Mouse (Mus musculus): ENCODE data around the gene Gm4302. TPM values are rescaled to one million over a fixed set of nuclear protein-coding genes. Genes with fewer than 3 reads are reported as not detected.
"Not testable (repeated sequence)": the region's sequence is repeated elsewhere in the genome, so short reads cannot be mapped to it uniquely, and the experiment has no call there.

Gene Gm4302
- polyA plus RNA-seq (2012; rRNA removed), result not detected in 2 replicates

DNA sequence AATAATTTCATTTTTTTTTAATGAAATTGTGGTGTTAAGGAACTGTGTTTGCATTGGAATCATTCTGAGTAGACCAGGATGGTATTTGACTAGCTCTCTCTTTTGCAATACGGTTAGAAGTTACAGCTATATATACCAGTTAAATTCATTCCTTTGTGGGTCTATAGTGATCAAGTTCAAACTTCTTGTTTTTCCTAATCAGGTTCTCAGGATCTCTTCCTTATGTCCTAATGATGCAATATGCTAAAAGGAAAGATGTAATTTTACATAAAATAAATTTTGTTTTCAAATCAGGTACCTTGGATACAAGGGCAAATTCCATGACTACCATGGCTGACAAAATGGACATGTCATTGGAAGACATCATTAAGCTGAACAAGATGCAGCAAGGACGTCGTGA is at the start of gene Gm4302:
Gm4302 (plus strand) TSS at position 301 of the 400 bp plus-strand sequence.
- H3K27ac ChIP-seq (ENCODE audit: control insufficient read depth, insufficient read depth, low read depth, low read length); H3K4me1 ChIP-seq (ENCODE audit: control insufficient read depth, insufficient read depth, low read length); H3K4me3 ChIP-seq (ENCODE audit: control insufficient read depth, low read depth, low read length); H3K36me3 ChIP-seq (ENCODE audit: control insufficient read depth, insufficient read depth, low read length); H3K27me3 ChIP-seq (ENCODE audit: control insufficient read depth, insufficient read depth, low read length): not testable (repeated sequence)

DNA sequence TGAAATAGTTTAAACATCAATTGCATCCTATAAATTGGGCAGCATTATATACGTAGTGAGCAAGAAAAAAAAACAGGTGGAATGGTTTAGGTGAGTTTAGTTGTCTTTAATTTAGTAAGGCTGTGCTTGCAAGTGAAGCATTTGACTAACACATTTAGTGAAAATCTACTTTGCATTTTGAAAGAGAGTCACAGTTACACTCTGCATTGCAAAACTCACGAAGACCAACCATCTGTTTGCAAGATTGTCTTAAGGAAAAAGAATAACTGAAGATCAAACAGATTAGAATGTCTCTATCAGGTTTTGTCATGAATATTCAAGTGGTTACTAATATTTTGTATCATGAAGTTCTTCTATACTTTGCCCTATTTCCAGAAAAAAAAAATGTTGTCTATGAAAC is 44.5 kb upstream of the Gm4302 start:
- no peak for TF ChIP-seq CTCF (IDR thresholded peaks at IDR 0.05; ENCODE audit: control insufficient read depth, insufficient read depth, insufficient replicate concordance, low read depth, low read length)
- no peak for TF ChIP-seq POLR2A (IDR thresholded peaks at IDR 0.05; ENCODE audit: control insufficient read depth, low read depth, low read length)
- H3K4me3 ChIP-seq (ENCODE audit: control insufficient read depth, low read depth, low read length), result no peak overlapping the region
- H3K36me3 ChIP-seq (ENCODE audit: control insufficient read depth, insufficient read depth, low read length), result no peaks in the 10 kb centered on the region
- H3K27me3 ChIP-seq (ENCODE audit: control insufficient read depth, insufficient read depth, low read length), result no peaks in the 10 kb centered on the region
- H3K27ac ChIP-seq (ENCODE audit: control insufficient read depth, insufficient read depth, low read depth, low read length), result no peak overlapping the region
- H3K4me1 ChIP-seq (ENCODE audit: control insufficient read depth, insufficient read depth, low read length), result no peaks in the 10 kb centered on the region

DNA sequence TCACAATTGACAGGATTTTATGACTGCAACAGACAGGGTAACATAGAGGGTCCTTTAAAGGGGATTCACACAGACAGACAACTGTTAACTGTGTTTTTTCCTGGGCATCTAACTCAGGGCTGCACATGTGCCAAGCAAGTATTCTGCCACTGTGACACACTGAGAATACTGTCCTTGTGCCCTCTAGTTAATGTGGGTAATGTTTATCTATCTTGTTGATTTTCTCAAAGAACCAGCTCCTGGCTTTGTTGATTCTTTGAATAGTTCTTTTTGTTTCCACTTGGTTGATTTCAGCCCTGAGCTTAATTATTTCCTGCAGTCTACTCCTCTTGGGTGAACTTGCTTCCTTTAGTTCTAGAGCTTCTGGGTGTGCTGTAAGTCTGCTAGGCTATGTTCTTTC is 40.5 kb upstream of the Gm4302 start:
- not testable (repeated sequence) for H3K27me3 ChIP-seq (ENCODE audit: control insufficient read depth, insufficient read depth, low read length); H3K27ac ChIP-seq (ENCODE audit: control insufficient read depth, insufficient read depth, low read depth, low read length); H3K4me3 ChIP-seq (ENCODE audit: control insufficient read depth, low read depth, low read length); H3K4me1 ChIP-seq (ENCODE audit: control insufficient read depth, insufficient read depth, low read length); H3K36me3 ChIP-seq (ENCODE audit: control insufficient read depth, insufficient read depth, low read length)

DNA sequence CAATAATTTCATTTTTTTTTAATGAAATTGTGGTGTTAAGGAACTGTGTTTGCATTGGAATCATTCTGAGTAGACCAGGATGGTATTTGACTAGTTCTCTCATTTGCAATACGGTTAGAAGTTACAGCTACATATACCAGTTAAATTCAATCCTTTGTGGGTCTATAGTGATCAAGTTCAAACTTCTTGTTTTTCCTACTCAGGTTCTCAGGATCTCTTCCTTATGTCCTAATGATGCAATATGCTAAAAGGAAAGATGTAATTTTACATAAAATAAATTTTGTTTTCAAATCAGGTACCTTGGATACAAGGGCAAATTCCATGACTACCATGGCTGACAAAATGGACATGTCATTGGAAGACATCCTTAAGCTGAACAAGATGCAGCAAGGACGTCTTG is 5.3 kb upstream of the Gm4302 start, which contains the start of gene Gm4301:
Gm4301 (plus strand) TSS at position 301 of the 400 bp plus-strand sequence.
- not testable (repeated sequence) for H3K4me3 ChIP-seq (ENCODE audit: control insufficient read depth, low read depth, low read length); H3K27me3 ChIP-seq (ENCODE audit: control insufficient read depth, insufficient read depth, low read length); H3K27ac ChIP-seq (ENCODE audit: control insufficient read depth, insufficient read depth, low read depth, low read length); H3K4me1 ChIP-seq (ENCODE audit: control insufficient read depth, insufficient read depth, low read length); H3K36me3 ChIP-seq (ENCODE audit: control insufficient read depth, insufficient read depth, low read length)

DNA sequence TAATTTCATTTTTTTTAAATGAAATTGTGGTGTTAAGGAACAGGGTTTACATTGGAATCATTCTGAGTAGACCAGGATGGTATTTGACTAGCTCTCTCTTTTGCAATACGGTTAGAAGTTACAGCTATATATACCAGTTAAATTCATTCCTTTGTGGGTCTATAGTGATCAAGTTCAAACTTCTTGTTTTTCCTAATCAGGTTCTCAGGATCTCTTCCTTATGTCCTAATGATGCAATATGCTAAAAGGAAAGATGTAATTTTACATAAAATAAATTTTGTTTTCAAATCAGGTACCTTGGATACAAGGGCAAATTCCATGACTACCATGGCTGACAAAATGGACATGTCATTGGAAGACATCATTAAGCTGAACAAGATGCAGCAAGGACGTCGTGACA is 5.0 kb downstream of the Gm4302 start, which contains the start of gene Gm4303:
Gm4303 (plus strand) TSS at position 301 of the 400 bp plus-strand sequence.
- H3K27ac ChIP-seq (ENCODE audit: control insufficient read depth, insufficient read depth, low read depth, low read length); H3K27me3 ChIP-seq (ENCODE audit: control insufficient read depth, insufficient read depth, low read length); H3K4me3 ChIP-seq (ENCODE audit: control insufficient read depth, low read depth, low read length); H3K4me1 ChIP-seq (ENCODE audit: control insufficient read depth, insufficient read depth, low read length); H3K36me3 ChIP-seq (ENCODE audit: control insufficient read depth, insufficient read depth, low read length): not testable (repeated sequence)

DNA sequence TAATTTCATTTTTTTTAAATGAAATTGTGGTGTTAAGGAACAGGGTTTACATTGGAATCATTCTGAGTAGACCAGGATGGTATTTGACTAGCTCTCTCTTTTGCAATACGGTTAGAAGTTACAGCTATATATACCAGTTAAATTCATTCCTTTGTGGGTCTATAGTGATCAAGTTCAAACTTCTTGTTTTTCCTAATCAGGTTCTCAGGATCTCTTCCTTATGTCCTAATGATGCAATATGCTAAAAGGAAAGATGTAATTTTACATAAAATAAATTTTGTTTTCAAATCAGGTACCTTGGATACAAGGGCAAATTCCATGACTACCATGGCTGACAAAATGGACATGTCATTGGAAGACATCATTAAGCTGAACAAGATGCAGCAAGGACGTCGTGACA is 10.2 kb downstream of the Gm4302 start, which contains the start of gene Gm4305:
Gm4305 (plus strand) TSS at position 301 of the 400 bp plus-strand sequence.
- H3K27ac ChIP-seq (ENCODE audit: control insufficient read depth, insufficient read depth, low read depth, low read length); H3K27me3 ChIP-seq (ENCODE audit: control insufficient read depth, insufficient read depth, low read length); H3K36me3 ChIP-seq (ENCODE audit: control insufficient read depth, insufficient read depth, low read length); H3K4me3 ChIP-seq (ENCODE audit: control insufficient read depth, low read depth, low read length); H3K4me1 ChIP-seq (ENCODE audit: control insufficient read depth, insufficient read depth, low read length): not testable (repeated sequence)

DNA sequence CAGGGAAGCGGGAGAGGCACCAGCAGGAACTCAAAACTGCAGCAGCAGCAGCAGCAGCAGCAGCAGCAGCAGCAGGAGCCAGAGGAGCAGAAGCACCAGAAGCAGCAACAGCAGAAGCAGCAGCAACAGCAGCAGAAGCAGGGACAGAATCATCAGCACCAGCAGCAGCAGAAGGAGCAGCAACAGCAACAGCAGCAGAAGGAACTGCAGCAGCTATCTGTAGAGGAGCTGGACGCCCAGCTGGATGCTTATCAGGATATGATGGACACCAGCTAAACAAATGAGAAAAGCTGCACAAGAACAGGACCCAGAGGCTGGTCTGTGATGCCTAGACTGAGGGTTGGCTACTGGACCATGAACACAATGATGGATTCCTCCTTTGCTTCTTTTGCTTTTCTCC is 16.2 kb downstream of the Gm4302 start:
- not testable (repeated sequence) for H3K36me3 ChIP-seq (ENCODE audit: control insufficient read depth, insufficient read depth, low read length); H3K27ac ChIP-seq (ENCODE audit: control insufficient read depth, insufficient read depth, low read depth, low read length); H3K4me3 ChIP-seq (ENCODE audit: control insufficient read depth, low read depth, low read length); H3K4me1 ChIP-seq (ENCODE audit: control insufficient read depth, insufficient read depth, low read length); H3K27me3 ChIP-seq (ENCODE audit: control insufficient read depth, insufficient read depth, low read length)

DNA sequence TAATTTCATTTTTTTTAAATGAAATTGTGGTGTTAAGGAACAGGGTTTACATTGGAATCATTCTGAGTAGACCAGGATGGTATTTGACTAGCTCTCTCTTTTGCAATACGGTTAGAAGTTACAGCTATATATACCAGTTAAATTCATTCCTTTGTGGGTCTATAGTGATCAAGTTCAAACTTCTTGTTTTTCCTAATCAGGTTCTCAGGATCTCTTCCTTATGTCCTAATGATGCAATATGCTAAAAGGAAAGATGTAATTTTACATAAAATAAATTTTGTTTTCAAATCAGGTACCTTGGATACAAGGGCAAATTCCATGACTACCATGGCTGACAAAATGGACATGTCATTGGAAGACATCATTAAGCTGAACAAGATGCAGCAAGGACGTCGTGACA is 20.4 kb downstream of the Gm4302 start, which contains the start of gene Gm4307:
Gm4307 (plus strand) TSS at position 301 of the 400 bp plus-strand sequence.
- H3K27ac ChIP-seq (ENCODE audit: control insufficient read depth, insufficient read depth, low read depth, low read length); H3K4me3 ChIP-seq (ENCODE audit: control insufficient read depth, low read depth, low read length); H3K36me3 ChIP-seq (ENCODE audit: control insufficient read depth, insufficient read depth, low read length); H3K27me3 ChIP-seq (ENCODE audit: control insufficient read depth, insufficient read depth, low read length); H3K4me1 ChIP-seq (ENCODE audit: control insufficient read depth, insufficient read depth, low read length): not testable (repeated sequence)

DNA sequence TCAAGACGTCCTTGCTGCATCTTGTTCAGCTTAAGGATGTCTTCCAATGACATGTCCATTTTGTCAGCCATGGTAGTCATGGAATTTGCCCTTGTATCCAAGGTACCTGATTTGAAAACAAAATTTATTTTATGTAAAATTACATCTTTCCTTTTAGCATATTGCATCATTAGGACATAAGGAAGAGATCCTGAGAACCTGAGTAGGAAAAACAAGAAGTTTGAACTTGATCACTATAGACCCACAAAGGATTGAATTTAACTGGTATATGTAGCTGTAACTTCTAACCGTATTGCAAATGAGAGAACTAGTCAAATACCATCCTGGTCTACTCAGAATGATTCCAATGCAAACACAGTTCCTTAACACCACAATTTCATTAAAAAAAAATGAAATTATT is 41.8 kb downstream of the Gm4302 start, which contains the start of gene Gm4312:
Gm4312 (minus strand) TSS at position 101 of the 400 bp plus-strand sequence.
- H3K27ac ChIP-seq (ENCODE audit: control insufficient read depth, insufficient read depth, low read depth, low read length); H3K4me1 ChIP-seq (ENCODE audit: control insufficient read depth, insufficient read depth, low read length); H3K4me3 ChIP-seq (ENCODE audit: control insufficient read depth, low read depth, low read length); H3K36me3 ChIP-seq (ENCODE audit: control insufficient read depth, insufficient read depth, low read length); H3K27me3 ChIP-seq (ENCODE audit: control insufficient read depth, insufficient read depth, low read length): not testable (repeated sequence)

Other genes with a start within 250 kb of the Gm4302 start
- not detected in 2 replicates for gene Gm4301, start 5.2 kb upstream of the Gm4302 start, polyA plus RNA-seq (2012; rRNA removed)
- gene Gm4303, start 5.1 kb downstream of the Gm4302 start, polyA plus RNA-seq (2012; rRNA removed), result not detected in 2 replicates
- not detected in 2 replicates for gene Gm4305, start 10.3 kb downstream of the Gm4302 start, polyA plus RNA-seq (2012; rRNA removed)
- gene Gm4307, start 20.5 kb downstream of the Gm4302 start, polyA plus RNA-seq (2012; rRNA removed), result not detected in 2 replicates
- not detected in 2 replicates for gene Gm4312, start 41.7 kb downstream of the Gm4302 start, polyA plus RNA-seq (2012; rRNA removed)
- 2.8 and 3.4 TPM in 2 replicates for gene Tmtc3, start 146.5 kb downstream of the Gm4302 start, polyA plus RNA-seq (2012; rRNA removed)
- 5.9 and 6.6 TPM in 2 replicates for gene Cep290, start 146.7 kb downstream of the Gm4302 start, polyA plus RNA-seq (2012; rRNA removed)
- gene 4930430F08Rik, start 249.6 kb downstream of the Gm4302 start, polyA plus RNA-seq (2012; rRNA removed), result 22.6 and 22.8 TPM in 2 replicates
- 54.3 and 79.5 TPM in 2 replicates for gene 1700017N19Rik, start 249.6 kb downstream of the Gm4302 start, polyA plus RNA-seq (2012; rRNA removed)